Mouse (Mus musculus): ENCODE results near the gene Gm49378. TPM values are rescaled to one million over a fixed set of nuclear protein-coding genes. Genes with fewer than 3 reads are reported as not detected.

Gene Gm49378
- polyA plus RNA-seq, 1 experiment from 2014 or later, result 2.1 TPM

DNA sequence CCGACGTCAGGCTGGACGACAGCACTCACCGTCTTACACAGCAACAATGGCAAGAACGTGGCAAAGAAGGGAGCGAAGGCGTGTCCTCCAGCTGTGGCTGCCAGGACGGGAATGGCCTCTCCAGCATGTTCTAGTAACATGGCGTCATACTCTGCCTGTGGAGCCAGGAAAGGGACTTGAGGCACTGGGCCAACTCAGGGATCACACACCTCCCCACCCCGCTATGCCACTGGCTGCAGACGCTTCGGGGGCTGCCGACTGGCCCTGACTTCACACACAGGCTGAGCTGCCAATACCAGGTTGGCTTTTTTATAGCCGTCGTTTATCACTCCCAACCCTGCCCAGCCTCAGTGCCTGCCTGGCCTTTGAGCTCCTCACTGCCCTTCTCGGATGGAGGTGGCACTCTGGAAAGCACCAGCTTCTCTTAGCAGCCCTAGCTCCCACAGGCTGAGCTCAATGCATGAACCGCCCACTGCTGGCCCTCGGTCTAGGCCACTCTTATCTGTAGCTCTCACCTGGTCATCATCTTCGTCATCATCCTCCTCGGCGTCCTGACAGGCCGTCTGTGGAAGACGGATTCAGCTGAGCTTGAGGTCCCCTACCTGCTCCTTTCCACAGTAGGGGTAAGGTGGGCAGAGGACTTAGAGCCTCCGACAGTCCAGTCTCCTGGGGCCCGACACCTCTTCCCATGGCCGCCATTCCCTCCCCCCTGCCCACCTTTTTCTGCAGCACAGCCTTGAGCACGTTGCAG lies 9.4 kb downstream of the Gm49378 start:
- no peak overlapping the region for H3K4me3 ChIP-seq
- no peaks in the 10 kb centered on the region for H3K9me3 ChIP-seq (replicated peaks)
- no peak overlapping the region for H3K4me2 ChIP-seq
- ATAC-seq (replicated peaks; ENCODE audit: insufficient number of reproducible peaks, insufficient read depth, low FRiP score, low read depth), result no peak
- 85% methylated on average over 27 of the region's 27 CpGs for WGBS
- peaks cover 85% of the 10 kb centered on the region for H3K36me3 ChIP-seq
- H3K27ac ChIP-seq, result no peak overlapping the region
- H3K4me1 ChIP-seq (replicated peaks), result 0 out of 2 replicates have a peak, but pooled peaks cover 4% of the 10 kb centered on the region
- no peaks in the 10 kb centered on the region for H3K27me3 ChIP-seq
- no peak overlapping the region for H3K9ac ChIP-seq

DNA sequence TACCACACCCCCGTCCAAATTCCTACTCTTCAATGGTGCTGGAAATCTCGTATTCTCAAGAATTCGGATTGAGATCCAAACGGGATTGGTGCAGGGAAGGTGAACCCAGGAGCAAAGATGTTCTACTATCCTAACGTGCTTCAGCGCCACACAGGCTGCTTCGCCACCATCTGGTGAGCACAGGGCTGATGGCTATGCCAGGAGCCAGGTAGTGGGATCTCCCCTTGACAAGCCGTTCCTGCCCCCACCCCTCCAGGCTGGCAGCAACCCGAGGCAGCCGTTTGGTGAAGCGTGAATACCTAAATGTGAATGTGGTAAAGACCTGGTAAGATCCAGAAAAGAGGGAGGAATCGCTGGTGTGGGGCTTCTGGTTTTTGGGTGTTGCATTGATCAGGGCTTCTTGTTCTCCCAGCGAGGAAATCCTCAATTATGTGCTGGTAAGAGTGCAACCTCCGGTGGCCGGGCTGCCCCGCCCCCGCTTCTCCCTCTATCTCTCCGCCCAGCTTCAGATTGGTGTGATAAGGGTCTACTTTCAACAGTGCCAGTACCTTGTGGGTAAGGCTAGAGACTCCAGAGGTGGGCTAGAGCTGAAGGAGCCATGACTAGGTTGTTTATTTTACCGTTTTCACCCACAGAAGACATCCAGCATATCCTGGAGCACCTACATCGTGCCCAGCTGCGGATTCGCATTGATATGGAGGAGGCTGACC lies 19.1 kb downstream of the Gm49378 start:
- no peaks in the 10 kb centered on the region for H3K27me3 ChIP-seq
- peak overlapping the region; percentile 32 for H3K4me3 ChIP-seq
- H3K4me1 ChIP-seq (replicated peaks), result peaks cover 8% of the 10 kb centered on the region
- ATAC-seq (replicated peaks; ENCODE audit: insufficient number of reproducible peaks, insufficient read depth, low FRiP score, low read depth), result no peak
- peak overlapping the region; percentile 56 for H3K4me2 ChIP-seq
- no peak overlapping the region for H3K27ac ChIP-seq
- H3K9ac ChIP-seq, result peak overlapping the region; percentile 29; the same call in 1 of the 2 replicates
- H3K36me3 ChIP-seq, result no peaks in the 10 kb centered on the region
- H3K9me3 ChIP-seq (replicated peaks), result no peaks in the 10 kb centered on the region
- WGBS, result 31% methylated on average over 22 of the region's 22 CpGs

DNA sequence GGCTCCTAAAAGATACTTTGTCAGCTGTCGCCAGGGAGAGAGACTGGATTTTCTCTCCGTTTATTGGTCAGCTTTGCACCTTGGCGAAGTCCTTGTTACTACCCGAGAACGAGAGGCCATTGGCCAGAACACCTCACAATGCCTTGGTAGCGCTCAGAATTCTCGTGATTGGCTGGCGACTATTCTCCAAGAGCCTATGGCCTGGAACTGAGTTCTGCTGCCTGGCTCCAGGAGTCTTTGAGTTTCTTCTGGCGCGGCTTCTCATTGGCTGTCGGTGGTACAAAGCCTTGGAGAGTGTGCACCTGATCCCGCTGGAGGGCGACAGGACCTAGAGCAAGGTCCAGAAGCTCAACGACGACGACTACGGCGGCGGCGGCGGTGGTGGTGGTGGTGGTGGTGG lies 19.9 kb downstream of the Gm49378 start, which contains the start of gene Rec8:
TSS of gene Rec8 (plus strand) at position 216 of the 400 bp plus-strand sequence.
- H3K27me3 ChIP-seq, result no peaks in the 10 kb centered on the region
- peaks cover 10% of the 10 kb centered on the region for H3K4me1 ChIP-seq (replicated peaks)
- no peak within 1 kb of the TSS for H3K27ac ChIP-seq
- peak; percentile 83 for ATAC-seq (replicated peaks; ENCODE audit: insufficient number of reproducible peaks, insufficient read depth, low FRiP score, low read depth)
- no peaks in the 10 kb centered on the region for H3K36me3 ChIP-seq
- no peaks in the 10 kb centered on the region for H3K9me3 ChIP-seq (replicated peaks)
- H3K4me2 ChIP-seq, result peak within 1 kb of the TSS; percentile 56
- H3K4me3 ChIP-seq, result peak within 1 kb of the TSS; percentile 32
- peak within 1 kb of the TSS; percentile 29; the same call in 1 of the 2 replicates for H3K9ac ChIP-seq
- WGBS, result 15% methylated on average over 21 of the region's 21 CpGs

DNA sequence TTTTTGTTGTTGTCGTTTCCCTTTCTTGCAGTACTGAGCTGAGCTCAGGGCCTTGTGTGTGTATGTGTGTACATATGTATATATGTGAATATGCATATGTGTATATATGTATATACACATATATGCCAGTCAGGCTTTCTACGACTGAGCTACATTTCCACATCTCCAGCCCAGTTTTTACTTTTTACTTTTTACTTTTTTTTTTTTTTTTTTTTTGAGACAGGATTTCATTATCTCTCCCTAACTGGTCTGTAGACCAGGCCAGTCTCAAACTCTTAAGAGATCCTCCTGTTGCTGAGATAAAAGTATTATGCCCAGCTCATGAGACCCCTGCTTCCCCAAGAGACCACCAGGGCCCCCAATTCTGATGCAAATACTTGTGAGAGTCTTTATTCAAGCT lies 20.9 kb downstream of the Gm49378 start:
- H3K27ac ChIP-seq, result no peak overlapping the region
- H3K9ac ChIP-seq, result no peak overlapping the region
- no peak for ATAC-seq (replicated peaks; ENCODE audit: insufficient number of reproducible peaks, insufficient read depth, low FRiP score, low read depth)
- no peaks in the 10 kb centered on the region for H3K9me3 ChIP-seq (replicated peaks)
- no peak overlapping the region for H3K4me2 ChIP-seq
- H3K4me1 ChIP-seq (replicated peaks), result peaks cover 15% of the 10 kb centered on the region
- H3K4me3 ChIP-seq, result no peak overlapping the region
- H3K36me3 ChIP-seq, result no peaks in the 10 kb centered on the region
- WGBS, result 82% methylated on average over 2 of the region's 2 CpGs
- H3K27me3 ChIP-seq, result no peaks in the 10 kb centered on the region

DNA sequence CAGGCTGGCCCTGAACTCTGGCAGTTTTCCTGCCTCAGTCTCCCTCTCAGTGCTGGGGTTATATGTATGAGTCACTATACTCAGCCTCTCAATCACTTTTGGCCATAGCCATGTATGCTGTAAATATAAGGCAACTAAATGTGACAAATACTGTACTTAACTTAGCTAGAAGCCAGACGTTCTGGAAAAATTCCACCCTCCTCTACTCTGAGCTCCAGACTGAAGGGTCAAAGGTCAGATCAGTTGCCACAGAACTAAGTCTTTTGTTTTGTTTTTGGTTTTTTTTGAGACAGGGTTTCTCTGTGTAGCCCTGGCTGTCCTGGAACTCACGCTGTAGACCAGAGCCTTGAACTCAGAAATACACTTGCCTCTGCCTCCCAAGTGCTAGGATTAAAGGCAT lies 21.8 kb downstream of the Gm49378 start:
- Histone ChIP-seq H3K9me3 (replicated peaks) (no peaks in the 10 kb centered on the region), H3K4me1 (replicated peaks) (peaks cover 15% of the 10 kb centered on the region), H3K27me3 (no peaks in the 10 kb centered on the region), H3K9ac (no peak overlapping the region), H3K4me3 (no peak overlapping the region), H3K27ac (no peak overlapping the region), H3K4me2 (no peak overlapping the region), H3K36me3 (no peaks in the 10 kb centered on the region)
- whole genome bisulfite sequencing, result 58% methylated on average over 2 of the region's 2 CpGs
- ATAC-seq (replicated peaks; ENCODE audit: insufficient number of reproducible peaks, insufficient read depth, low FRiP score, low read depth), result no peak

DNA sequence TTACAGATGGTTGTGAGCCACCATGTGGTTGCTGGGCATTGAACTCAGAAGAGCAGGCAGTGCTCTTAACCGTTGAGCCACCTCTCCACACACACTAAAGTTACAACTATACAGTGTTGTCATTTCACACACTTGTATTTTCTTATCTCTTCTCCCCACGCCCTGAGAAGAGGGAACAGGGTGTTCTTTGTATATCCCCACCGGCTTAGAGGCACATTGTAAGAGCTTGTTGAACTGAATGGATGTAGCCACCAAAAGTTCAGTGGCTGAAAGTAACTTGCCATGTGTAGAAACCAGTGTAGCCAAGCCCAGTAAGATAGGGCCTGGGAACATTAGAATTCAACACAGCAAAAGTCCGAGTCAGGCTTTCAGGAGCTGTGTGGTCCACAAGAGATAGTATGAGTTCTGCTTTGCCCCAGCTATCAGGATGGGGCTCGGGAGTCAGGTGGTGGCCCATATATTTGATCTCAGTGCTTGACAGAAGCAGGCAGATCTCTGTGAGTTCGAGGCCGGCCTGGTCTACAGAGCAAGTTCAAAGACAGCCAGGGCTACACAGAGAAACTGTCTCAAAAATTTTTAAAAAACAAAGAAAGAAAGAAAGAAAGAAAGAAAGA lies 23.0 kb downstream of the Gm49378 start:
- no peak overlapping the region for H3K9ac ChIP-seq
- H3K4me1 ChIP-seq (replicated peaks), result peaks cover 15% of the 10 kb centered on the region
- H3K27me3 ChIP-seq, result no peaks in the 10 kb centered on the region
- H3K27ac ChIP-seq, result no peak overlapping the region
- no peak for ATAC-seq (replicated peaks; ENCODE audit: insufficient number of reproducible peaks, insufficient read depth, low FRiP score, low read depth)
- 58% methylated on average over 7 of the region's 7 CpGs for WGBS
- peaks cover 3% of the 10 kb centered on the region for H3K36me3 ChIP-seq
- no peak overlapping the region for H3K4me3 ChIP-seq
- no peak overlapping the region for H3K4me2 ChIP-seq
- no peaks in the 10 kb centered on the region for H3K9me3 ChIP-seq (replicated peaks)

DNA sequence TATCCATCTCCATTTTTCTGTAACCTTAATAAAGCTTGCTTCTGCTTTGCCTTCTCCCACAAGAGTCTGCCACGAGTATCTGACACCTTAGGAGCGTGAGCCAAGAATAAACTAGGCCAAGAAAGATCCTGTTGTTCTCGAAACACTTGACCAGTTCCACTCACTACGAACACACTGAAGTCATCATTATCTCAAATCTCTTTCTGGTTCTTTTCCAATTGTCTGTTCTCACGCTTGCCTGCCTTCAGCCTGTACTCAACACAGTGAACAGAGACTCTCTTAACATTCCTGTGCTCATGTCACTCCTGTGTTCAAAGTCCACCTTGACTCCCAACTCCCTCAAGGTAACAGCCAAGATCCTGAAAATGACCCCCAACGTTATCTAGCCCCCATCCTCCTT lies 24.3 kb downstream of the Gm49378 start:
- WGBS, result 30% methylated on average over 6 of the region's 6 CpGs
- Histone ChIP-seq H3K4me3 (no peak overlapping the region), H3K9ac (no peak overlapping the region), H3K4me1 (replicated peaks) (peaks cover 9% of the 10 kb centered on the region), H3K27ac (0 out of 2 replicates have a peak overlapping the region, but pooled peaks have one; percentile 26), H3K9me3 (replicated peaks) (no peaks in the 10 kb centered on the region), H3K36me3 (peaks cover 15% of the 10 kb centered on the region), H3K4me2 (no peak overlapping the region), H3K27me3 (no peaks in the 10 kb centered on the region)
- ATAC-seq (replicated peaks; ENCODE audit: insufficient number of reproducible peaks, insufficient read depth, low FRiP score, low read depth), result no peak

DNA sequence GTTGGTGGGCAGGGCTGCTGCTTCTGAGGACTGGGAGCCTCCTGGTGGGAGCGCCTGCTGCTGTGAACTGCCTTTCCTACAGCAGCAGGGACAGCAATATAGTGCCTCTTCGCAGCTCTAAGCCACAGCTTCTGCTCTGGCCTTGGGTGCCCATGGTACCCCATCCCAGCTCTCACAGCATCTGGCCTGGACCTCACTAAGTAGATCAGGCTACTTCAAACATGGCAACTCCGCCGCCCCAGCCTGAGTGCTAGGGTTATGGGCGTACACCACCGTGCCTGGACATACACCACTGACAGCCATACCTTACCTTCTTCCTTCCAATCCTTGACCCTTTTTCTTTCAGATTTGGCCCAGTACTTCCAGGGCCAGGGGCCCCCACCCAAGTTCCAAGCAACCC lies 29.4 kb downstream of the Gm49378 start:
- H3K27me3 ChIP-seq, result no peaks in the 10 kb centered on the region
- peaks cover 23% of the 10 kb centered on the region for H3K4me1 ChIP-seq (replicated peaks)
- no peak for ATAC-seq (replicated peaks; ENCODE audit: insufficient number of reproducible peaks, insufficient read depth, low FRiP score, low read depth)
- no peak overlapping the region for H3K27ac ChIP-seq
- H3K4me2 ChIP-seq, result no peak overlapping the region
- no peaks in the 10 kb centered on the region for H3K9me3 ChIP-seq (replicated peaks)
- 94% methylated on average over 6 of the region's 6 CpGs for WGBS
- H3K9ac ChIP-seq, result no peak overlapping the region
- peaks cover 35% of the 10 kb centered on the region for H3K36me3 ChIP-seq
- no peak overlapping the region for H3K4me3 ChIP-seq

DNA sequence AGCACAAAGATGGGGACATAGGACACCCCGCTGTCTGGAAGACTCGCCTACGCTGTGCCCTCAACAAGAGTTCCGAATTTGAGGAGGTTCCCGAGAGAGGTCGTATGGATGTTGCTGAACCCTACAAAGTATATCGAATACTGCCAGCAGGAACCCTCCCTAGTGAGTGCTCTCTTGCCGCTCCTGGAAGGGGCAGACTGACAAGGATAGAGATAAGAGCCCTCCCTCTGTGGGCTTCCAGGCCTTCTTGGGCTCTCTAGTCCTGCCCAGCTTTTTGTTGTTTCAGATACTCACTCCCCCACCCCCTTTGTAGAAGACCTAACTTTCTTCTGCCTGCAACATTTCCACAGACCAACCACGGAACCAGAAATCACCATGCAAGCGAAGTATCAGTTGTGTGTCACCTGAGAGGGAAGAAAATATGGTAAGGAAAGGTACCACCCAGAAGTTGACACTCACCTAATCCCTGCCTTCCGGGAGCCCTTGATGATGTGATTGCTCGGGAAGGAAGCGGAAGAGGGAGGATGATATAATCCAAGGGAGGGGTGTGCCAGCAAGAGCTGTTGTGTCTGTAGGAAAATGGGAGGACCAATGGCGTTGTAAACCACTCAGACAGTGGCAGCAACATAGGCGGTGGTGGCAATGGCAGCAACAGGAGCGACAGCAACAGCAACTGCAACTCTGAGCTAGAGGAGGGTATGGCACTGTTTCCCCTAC lies 31.8 kb downstream of the Gm49378 start:
- peaks cover 18% of the 10 kb centered on the region for H3K4me1 ChIP-seq (replicated peaks)
- no peak for ATAC-seq (replicated peaks; ENCODE audit: insufficient number of reproducible peaks, insufficient read depth, low FRiP score, low read depth)
- H3K27me3 ChIP-seq, result no peaks in the 10 kb centered on the region
- 79% methylated on average over 16 of the region's 16 CpGs for WGBS
- H3K9me3 ChIP-seq (replicated peaks), result no peaks in the 10 kb centered on the region
- H3K4me3 ChIP-seq, result no peak overlapping the region
- no peak overlapping the region for H3K27ac ChIP-seq
- no peak overlapping the region for H3K9ac ChIP-seq
- H3K4me2 ChIP-seq, result no peak overlapping the region
- peaks cover 57% of the 10 kb centered on the region for H3K36me3 ChIP-seq

DNA sequence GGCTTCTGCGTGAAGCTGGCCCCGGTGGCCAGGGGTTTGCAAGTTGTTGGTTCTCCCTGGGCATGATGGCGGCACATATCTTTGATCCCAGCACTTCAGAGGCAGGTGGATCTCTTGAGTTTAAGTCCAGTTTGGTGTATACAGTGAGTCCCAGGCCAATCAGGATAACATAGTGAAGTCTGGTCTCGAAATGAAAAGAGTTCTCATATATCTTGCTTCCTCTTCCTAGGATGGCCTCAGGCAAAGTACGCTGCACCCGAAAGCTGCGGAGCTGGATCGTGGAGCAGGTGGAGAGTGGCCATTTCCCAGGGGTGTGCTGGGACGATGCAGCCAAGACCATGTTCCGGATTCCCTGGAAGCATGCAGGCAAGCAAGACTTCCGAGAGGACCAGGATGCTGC lies 32.9 kb downstream of the Gm49378 start:
- peak overlapping the region; percentile 55 for H3K4me3 ChIP-seq
- no peaks in the 10 kb centered on the region for H3K27me3 ChIP-seq
- peaks cover 18% of the 10 kb centered on the region for H3K4me1 ChIP-seq (replicated peaks)
- ATAC-seq (replicated peaks; ENCODE audit: insufficient number of reproducible peaks, insufficient read depth, low FRiP score, low read depth), result no peak
- H3K9ac ChIP-seq, result no peak overlapping the region
- WGBS, result 89% methylated on average over 11 of the region's 11 CpGs
- H3K27ac ChIP-seq, result peak overlapping the region; percentile 82; the same call in 1 of the 2 replicates
- H3K4me2 ChIP-seq, result peak overlapping the region; percentile 75
- H3K36me3 ChIP-seq, result peaks cover 59% of the 10 kb centered on the region
- H3K9me3 ChIP-seq (replicated peaks), result no peaks in the 10 kb centered on the region

Data from heart, embryonic 15.5 days (tissue).